Mouse (Mus musculus): ENCODE data around the gene Anks1b. TPM values are rescaled to one million over a fixed set of nuclear protein-coding genes. Genes with fewer than 3 reads are reported as not detected.

Gene Anks1b
- polyA plus RNA-seq, 1 experiment from 2014 or later: 1.5 TPM

DNA sequence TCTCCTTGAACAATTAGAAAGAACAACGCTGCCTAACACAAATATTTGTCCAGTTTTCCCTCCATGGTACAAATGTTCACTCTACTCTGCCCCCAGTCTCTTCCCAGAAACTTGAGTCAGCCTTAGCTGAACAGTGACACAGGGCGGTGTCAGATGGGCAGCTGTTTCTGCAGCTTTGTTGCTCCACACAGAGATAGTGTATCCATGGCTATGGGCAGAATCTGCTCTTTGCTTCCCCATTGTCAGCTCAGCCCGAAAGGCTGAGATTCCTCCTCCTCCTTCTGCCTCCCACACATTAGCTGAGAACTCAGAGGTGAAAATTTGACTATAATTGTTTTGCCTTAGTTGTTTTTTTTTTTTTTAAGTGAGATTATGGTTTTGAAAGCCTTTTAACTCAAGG, 1024.6 kb downstream of the Anks1b start:
- no peak for DNase-seq (ENCODE audit: low spot score)
- Histone ChIP-seq H3K27me3 (replicated peaks; ENCODE audit: control insufficient read depth, insufficient read depth, low read length) (no peaks in the 10 kb centered on the region), H3K9ac (ENCODE audit: low read length) (no peak overlapping the region), H3K4me3 (ENCODE audit: low read depth, low read length) (no peak overlapping the region), H3K27ac (ENCODE audit: low read depth) (no peak overlapping the region), H3K4me1 (replicated peaks; ENCODE audit: control insufficient read depth, insufficient read depth, low read length) (no peaks in the 10 kb centered on the region), H3K36me3 (ENCODE audit: control insufficient read depth, insufficient read depth, low read length) (no peaks in the 10 kb centered on the region), H3K9me3 (ENCODE audit: control insufficient read depth, low read length) (no peaks in the 10 kb centered on the region), H3K4me2 (ENCODE audit: low read length) (no peak overlapping the region)
- ATAC-seq (replicated peaks; ENCODE audit: low FRiP score, low TSS enrichment, low read depth): no peak
- 62% methylated on average over 3 of the region's 3 CpGs for WGBS

DNA sequence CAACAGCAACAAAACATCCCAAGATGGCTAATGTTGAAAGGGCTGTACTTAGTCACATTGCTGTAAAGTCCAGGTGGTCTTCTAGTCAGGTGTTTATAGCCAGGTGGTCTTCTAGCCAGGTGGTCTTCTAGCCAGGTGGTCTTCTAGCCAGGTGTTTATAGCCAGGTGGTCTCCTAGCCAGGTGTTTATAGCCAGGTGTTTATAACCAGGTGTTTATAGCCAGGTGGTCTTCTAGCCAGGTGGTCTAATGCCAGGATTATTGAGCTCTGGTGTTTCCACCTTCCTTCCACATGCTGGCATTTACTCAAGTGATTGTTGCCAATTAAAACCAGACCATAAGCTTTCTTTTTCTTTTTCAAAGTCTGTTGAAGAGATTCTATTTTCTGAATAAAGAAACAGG, 1030.9 kb downstream of the Anks1b start:
- Histone ChIP-seq H3K27me3 (replicated peaks; ENCODE audit: control insufficient read depth, insufficient read depth, low read length) (no peaks in the 10 kb centered on the region), H3K4me2 (ENCODE audit: low read length) (no peak overlapping the region), H3K36me3 (ENCODE audit: control insufficient read depth, insufficient read depth, low read length) (no peaks in the 10 kb centered on the region), H3K27ac (ENCODE audit: low read depth) (no peak overlapping the region), H3K4me1 (replicated peaks; ENCODE audit: control insufficient read depth, insufficient read depth, low read length) (no peaks in the 10 kb centered on the region), H3K4me3 (ENCODE audit: low read depth, low read length) (no peak overlapping the region), H3K9ac (ENCODE audit: low read length) (no peak overlapping the region), H3K9me3 (ENCODE audit: control insufficient read depth, low read length) (no peaks in the 10 kb centered on the region)
- ATAC-seq (replicated peaks; ENCODE audit: low FRiP score, low TSS enrichment, low read depth) (no peak), DNase-seq (ENCODE audit: low spot score) (peak; percentile 18)

DNA sequence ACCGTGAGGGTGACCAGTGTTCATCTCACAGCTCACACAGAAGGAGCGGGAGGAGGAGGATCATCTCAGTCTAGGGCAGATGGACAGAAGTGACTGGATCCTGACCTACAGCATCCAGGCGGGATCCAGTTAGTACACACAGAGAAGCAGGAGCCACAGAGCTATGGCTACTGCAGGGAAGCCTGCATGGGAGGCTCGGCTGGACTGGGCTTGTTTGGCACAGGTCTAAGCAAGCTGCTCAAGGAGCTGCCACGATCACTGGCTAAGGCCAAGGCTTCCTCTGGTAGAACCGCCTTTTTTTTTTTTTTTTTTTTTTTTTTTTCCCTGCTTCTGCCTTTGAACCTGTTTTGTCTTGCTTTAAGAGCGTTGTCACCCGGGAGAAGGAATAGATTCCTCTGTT, 1034.1 kb downstream of the Anks1b start:
- DNase-seq (ENCODE audit: low spot score) (no peak), ATAC-seq (replicated peaks; ENCODE audit: low FRiP score, low TSS enrichment, low read depth) (no peak)
- Histone ChIP-seq H3K9ac (ENCODE audit: low read length) (no peak overlapping the region), H3K4me2 (ENCODE audit: low read length) (no peak overlapping the region), H3K4me3 (ENCODE audit: low read depth, low read length) (no peak overlapping the region), H3K9me3 (ENCODE audit: control insufficient read depth, low read length) (no peaks in the 10 kb centered on the region), H3K27ac (ENCODE audit: low read depth) (no peak overlapping the region), H3K27me3 (replicated peaks; ENCODE audit: control insufficient read depth, insufficient read depth, low read length) (no peaks in the 10 kb centered on the region), H3K4me1 (replicated peaks; ENCODE audit: control insufficient read depth, insufficient read depth, low read length) (no peaks in the 10 kb centered on the region), H3K36me3 (ENCODE audit: control insufficient read depth, insufficient read depth, low read length) (no peaks in the 10 kb centered on the region)
- 73% methylated on average over 8 of the region's 8 CpGs for WGBS

DNA sequence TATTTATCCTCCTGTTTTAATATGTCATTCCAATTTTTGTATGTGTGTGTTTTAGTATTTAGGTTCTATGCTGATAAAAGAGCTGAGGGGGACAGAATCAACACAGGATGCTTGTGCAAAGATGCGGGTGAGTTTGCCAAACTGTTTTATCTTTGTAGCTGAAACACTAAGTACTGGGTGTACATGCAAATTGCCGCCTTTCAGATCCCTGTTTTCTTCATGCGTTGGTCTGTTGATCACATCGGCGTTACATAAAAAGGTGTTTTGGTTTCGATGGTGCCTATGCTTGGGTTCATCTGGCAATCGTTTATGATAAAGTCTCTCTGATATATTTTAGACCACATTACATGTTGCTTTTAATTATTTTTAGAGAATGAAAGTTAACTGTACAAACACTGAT, 1050.2 kb downstream of the Anks1b start:
- Histone ChIP-seq H3K9me3 (ENCODE audit: control insufficient read depth, low read length) (no peaks in the 10 kb centered on the region), H3K27ac (ENCODE audit: low read depth) (no peak overlapping the region), H3K9ac (ENCODE audit: low read length) (no peak overlapping the region), H3K27me3 (replicated peaks; ENCODE audit: control insufficient read depth, insufficient read depth, low read length) (no peaks in the 10 kb centered on the region), H3K4me2 (ENCODE audit: low read length) (no peak overlapping the region), H3K4me1 (replicated peaks; ENCODE audit: control insufficient read depth, insufficient read depth, low read length) (no peaks in the 10 kb centered on the region), H3K36me3 (ENCODE audit: control insufficient read depth, insufficient read depth, low read length) (no peaks in the 10 kb centered on the region), H3K4me3 (ENCODE audit: low read depth, low read length) (no peak overlapping the region)
- DNase-seq (ENCODE audit: low spot score): no peak
- no peak for ATAC-seq (replicated peaks; ENCODE audit: low FRiP score, low TSS enrichment, low read depth)
- WGBS: 87% methylated on average over 7 of the region's 7 CpGs

DNA sequence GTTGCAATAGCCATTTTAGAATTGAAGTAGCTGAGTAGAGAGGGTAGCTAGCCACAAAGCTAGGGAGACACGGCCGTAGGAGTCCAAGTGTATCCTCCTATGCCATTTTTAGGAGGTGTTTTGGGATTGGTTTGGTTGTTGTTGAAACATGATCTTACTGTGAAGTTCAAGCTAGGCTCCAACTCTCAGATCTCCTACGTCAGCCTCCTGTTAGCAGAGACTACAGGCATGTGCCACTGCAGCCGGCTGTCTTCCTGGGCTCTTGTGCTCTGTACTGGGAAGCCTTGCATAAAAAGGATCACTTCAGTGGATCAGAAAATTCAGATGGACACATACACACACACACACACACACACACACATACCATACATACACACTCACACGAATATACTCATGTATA, 1059.8 kb downstream of the Anks1b start:
- ATAC-seq (replicated peaks; ENCODE audit: low FRiP score, low TSS enrichment, low read depth): no peak
- 63% methylated on average over 5 of the region's 5 CpGs for WGBS
- Histone ChIP-seq H3K4me2 (ENCODE audit: low read length) (no peak overlapping the region), H3K4me3 (ENCODE audit: low read depth, low read length) (no peak overlapping the region), H3K27ac (ENCODE audit: low read depth) (no peak overlapping the region), H3K36me3 (ENCODE audit: control insufficient read depth, insufficient read depth, low read length) (no peaks in the 10 kb centered on the region), H3K9ac (ENCODE audit: low read length) (no peak overlapping the region), H3K4me1 (replicated peaks; ENCODE audit: control insufficient read depth, insufficient read depth, low read length) (no peaks in the 10 kb centered on the region), H3K9me3 (ENCODE audit: control insufficient read depth, low read length) (no peaks in the 10 kb centered on the region), H3K27me3 (replicated peaks; ENCODE audit: control insufficient read depth, insufficient read depth, low read length) (no peaks in the 10 kb centered on the region)
- DNase-seq (ENCODE audit: low spot score): no peak

DNA sequence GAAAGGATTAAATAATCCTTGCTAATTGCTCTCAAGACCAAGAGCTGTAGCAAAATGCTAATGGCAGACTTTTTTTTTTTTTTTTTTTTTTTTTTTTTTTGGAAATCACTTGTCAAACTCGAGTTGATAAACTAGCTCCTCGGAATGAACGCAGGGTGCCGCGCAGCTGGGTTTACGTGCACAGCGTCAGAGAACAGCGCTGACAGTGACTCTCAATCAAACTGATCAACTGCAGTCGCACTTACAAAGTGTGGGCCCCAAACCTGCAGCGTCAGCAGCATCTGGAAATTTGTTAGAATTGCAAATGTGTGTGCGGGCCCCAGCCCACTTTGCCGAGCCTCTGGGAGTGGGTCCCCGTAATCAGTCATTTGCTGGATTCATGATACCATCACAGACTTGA, 1061.4 kb downstream of the Anks1b start:
- WGBS: 37% methylated on average over 13 of the region's 13 CpGs
- H3K9me3 ChIP-seq (ENCODE audit: control insufficient read depth, low read length): no peaks in the 10 kb centered on the region
- ATAC-seq (replicated peaks; ENCODE audit: low FRiP score, low TSS enrichment, low read depth): no peak

DNA sequence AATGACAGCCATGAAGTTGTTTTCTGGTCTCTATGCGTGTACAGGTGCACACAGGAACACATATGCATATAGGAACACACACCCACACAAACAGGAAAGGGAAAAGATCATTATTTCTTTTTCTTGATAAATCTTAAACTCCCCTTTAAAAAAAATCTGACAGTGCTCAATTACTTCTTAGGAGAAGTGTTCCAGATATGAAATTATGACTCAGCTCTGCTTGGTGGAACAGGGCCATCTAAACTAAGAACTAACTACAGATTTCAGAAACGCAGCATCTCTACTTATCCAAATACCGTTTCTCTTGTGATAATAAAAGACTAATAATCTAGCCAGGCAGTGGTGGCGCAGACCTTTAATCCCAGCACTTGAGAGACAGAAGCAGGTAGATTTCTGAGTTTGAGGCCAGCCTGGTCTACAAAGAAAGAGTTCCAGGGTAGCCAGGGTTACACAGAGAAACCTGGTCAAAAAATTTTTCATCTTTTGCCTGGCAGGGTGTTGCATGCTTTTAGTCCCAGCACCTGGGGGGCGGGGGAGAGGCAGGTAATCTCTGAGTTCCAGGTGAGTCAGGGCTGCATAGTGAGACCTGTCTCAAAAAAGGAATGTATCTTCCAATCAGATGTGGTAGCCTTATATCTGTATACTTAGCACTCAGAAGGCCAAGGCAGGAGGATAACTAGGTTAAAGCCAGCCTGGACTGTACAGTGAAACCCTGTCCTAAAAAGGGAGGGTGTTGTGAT, 1064.6 kb downstream of the Anks1b start:
- ATAC-seq (replicated peaks; ENCODE audit: low FRiP score, low TSS enrichment, low read depth): no peak
- no peaks in the 10 kb centered on the region for H3K36me3 ChIP-seq (ENCODE audit: control insufficient read depth, insufficient read depth, low read length)
- DNase-seq (ENCODE audit: low spot score): no peak
- H3K9ac ChIP-seq (ENCODE audit: low read length): no peak overlapping the region
- no peak overlapping the region for H3K4me2 ChIP-seq (ENCODE audit: low read length)
- no peaks in the 10 kb centered on the region for H3K9me3 ChIP-seq (ENCODE audit: control insufficient read depth, low read length)
- H3K27me3 ChIP-seq (replicated peaks; ENCODE audit: control insufficient read depth, insufficient read depth, low read length): no peaks in the 10 kb centered on the region
- H3K27ac ChIP-seq (ENCODE audit: low read depth): no peak overlapping the region
- H3K4me1 ChIP-seq (replicated peaks; ENCODE audit: control insufficient read depth, insufficient read depth, low read length): no peaks in the 10 kb centered on the region
- H3K4me3 ChIP-seq (ENCODE audit: low read depth, low read length): no peak overlapping the region
- WGBS: 82% methylated on average over 5 of the region's 5 CpGs

More for the DNA sequence above, 1061.4 kb downstream of the Anks1b start:
- H3K4me3 ChIP-seq (ENCODE audit: low read depth, low read length): no peak overlapping the region
- no peak overlapping the region for H3K9ac ChIP-seq (ENCODE audit: low read length)
- H3K27me3 ChIP-seq (replicated peaks; ENCODE audit: control insufficient read depth, insufficient read depth, low read length): no peaks in the 10 kb centered on the region
- no peak overlapping the region for H3K4me2 ChIP-seq (ENCODE audit: low read length)
- H3K36me3 ChIP-seq (ENCODE audit: control insufficient read depth, insufficient read depth, low read length): no peaks in the 10 kb centered on the region
- DNase-seq (ENCODE audit: low spot score): no peak
- no peak overlapping the region for H3K27ac ChIP-seq (ENCODE audit: low read depth)
- no peaks in the 10 kb centered on the region for H3K4me1 ChIP-seq (replicated peaks; ENCODE audit: control insufficient read depth, insufficient read depth, low read length)

DNA sequence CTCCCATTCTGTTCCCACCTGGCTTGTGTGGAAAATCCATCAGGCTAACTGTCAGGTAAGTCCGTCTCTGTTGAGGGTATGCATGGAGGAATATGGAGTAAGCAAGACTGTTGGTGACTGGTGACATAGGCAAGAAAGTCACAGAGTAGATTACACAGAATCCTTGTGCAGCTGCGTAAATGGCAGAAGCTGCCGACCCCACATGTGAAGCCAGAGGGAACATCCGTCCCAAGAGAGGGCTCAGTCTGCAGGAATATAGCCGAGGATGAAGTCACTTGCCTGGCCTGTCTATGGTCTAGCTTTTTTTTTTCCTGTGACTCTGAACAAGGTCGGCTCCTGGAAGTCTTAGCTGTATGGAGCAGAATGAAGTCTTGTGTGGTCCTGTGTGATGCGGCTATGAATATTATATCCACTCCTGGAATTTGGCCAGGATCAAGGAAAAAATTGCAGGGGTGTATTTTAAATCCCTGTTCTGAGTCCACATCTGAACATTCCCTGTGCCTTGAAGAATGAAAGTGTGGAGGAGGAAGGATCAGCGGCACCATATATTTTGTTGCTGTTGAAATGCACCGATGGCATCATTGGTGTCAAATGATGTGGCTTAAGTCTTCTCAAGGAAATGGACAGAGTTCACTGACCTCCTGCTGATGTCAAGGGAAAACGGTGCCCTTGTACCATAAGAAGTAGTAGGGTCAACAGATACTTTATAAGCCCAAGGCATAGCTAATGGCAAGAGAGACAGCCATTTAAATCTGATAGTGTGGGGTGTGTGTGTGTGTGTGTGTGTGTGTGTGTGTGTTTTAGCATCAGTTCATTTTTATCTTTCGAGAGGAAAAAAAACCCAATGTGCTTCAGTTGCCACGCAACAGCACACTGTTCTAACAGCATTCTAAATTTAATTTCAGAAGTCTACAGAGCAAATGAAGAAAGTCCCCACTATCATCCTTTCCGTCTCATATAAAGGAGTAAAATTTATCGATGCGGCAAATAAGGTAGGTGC, 1067.5 kb downstream of the Anks1b start:
- Histone ChIP-seq H3K4me1 (replicated peaks; ENCODE audit: control insufficient read depth, insufficient read depth, low read length) (no peaks in the 10 kb centered on the region), H3K9ac (ENCODE audit: low read length) (no peak overlapping the region), H3K36me3 (ENCODE audit: control insufficient read depth, insufficient read depth, low read length) (no peaks in the 10 kb centered on the region), H3K4me2 (ENCODE audit: low read length) (no peak overlapping the region), H3K27me3 (replicated peaks; ENCODE audit: control insufficient read depth, insufficient read depth, low read length) (no peaks in the 10 kb centered on the region), H3K9me3 (ENCODE audit: control insufficient read depth, low read length) (no peaks in the 10 kb centered on the region), H3K27ac (ENCODE audit: low read depth) (no peak overlapping the region), H3K4me3 (ENCODE audit: low read depth, low read length) (no peak overlapping the region)
- DNase-seq (ENCODE audit: low spot score) (no peak), ATAC-seq (replicated peaks; ENCODE audit: low FRiP score, low TSS enrichment, low read depth) (no peak)
- 78% methylated on average over 15 of the region's 15 CpGs for WGBS

All from intestine, embryonic 14.5 days (tissue).